Mouse (Mus musculus): Measurements from ENCODE around the gene Fam8a1. TPM values are rescaled to one million over a fixed set of nuclear protein-coding genes. Genes with fewer than 3 reads are reported as not detected.

The Fam8a1 gene
- polyA plus RNA-seq, 1 experiment from 2014 or later: 7.4 TPM

GRCm38 (mm10) chr13:46659211-46659610 is 10.1 kb upstream of the Fam8a1 start:
- H3K9ac ChIP-seq (ENCODE audit: low read length): no peak overlapping the region
- no peak overlapping the region for H3K27ac ChIP-seq (ENCODE audit: low read length)
- 88% methylated on average over 5 of the region's 5 CpGs for WGBS
- no peaks in the 10 kb centered on the region for H3K9me3 ChIP-seq (replicated peaks; ENCODE audit: control insufficient read depth, low read length)
- H3K36me3 ChIP-seq (ENCODE audit: control insufficient read depth, insufficient read depth, low read length): no peaks in the 10 kb centered on the region
- no peaks in the 10 kb centered on the region for H3K27me3 ChIP-seq (ENCODE audit: control insufficient read depth, insufficient read depth, low read length)
- no peaks in the 10 kb centered on the region for H3K4me1 ChIP-seq (ENCODE audit: control insufficient read depth, insufficient read depth, low read length)
- no peak overlapping the region for H3K4me3 ChIP-seq (replicated peaks; ENCODE audit: low read length)
- ATAC-seq (ENCODE audit: insufficient read depth, low FRiP score): no peak
- H3K4me2 ChIP-seq (ENCODE audit: low read depth, low read length): no peak overlapping the region

GRCm38 (mm10) chr13:46663461-46663964 is 5.8 kb upstream of the Fam8a1 start:
- ATAC-seq (ENCODE audit: insufficient read depth, low FRiP score): no peak

GRCm38 (mm10) chr13:46669620-46670271 is 424 bp downstream of the Fam8a1 start:
- Histone ChIP-seq H3K4me3 (replicated peaks; ENCODE audit: low read length) (peak overlapping the region; percentile 86), H3K9ac (ENCODE audit: low read length) (peak overlapping the region; percentile 94), H3K9me3 (replicated peaks; ENCODE audit: control insufficient read depth, low read length) (no peaks in the 10 kb centered on the region), H3K4me1 (ENCODE audit: control insufficient read depth, insufficient read depth, low read length) (peaks cover 5% of the 10 kb centered on the region; the same call in 1 of the 2 replicates), H3K4me2 (ENCODE audit: low read depth, low read length) (peak overlapping the region; percentile 83), H3K36me3 (ENCODE audit: control insufficient read depth, insufficient read depth, low read length) (0 out of 2 replicates have a peak, but pooled peaks cover 3% of the 10 kb centered on the region), H3K27ac (ENCODE audit: low read length) (peak overlapping the region; percentile 66), H3K27me3 (ENCODE audit: control insufficient read depth, insufficient read depth, low read length) (no peaks in the 10 kb centered on the region)
- ATAC-seq (ENCODE audit: insufficient read depth, low FRiP score): peak; percentile 65; the same call in 1 of the 2 replicates
- under 1% methylated on average over 77 of the region's 96 CpGs for WGBS

More at GRCm38 (mm10) chr13:46663461-46663964, 5.8 kb upstream of the Fam8a1 start:
- Histone ChIP-seq H3K4me2 (ENCODE audit: low read depth, low read length) (no peak overlapping the region), H3K9ac (ENCODE audit: low read length) (no peak overlapping the region), H3K36me3 (ENCODE audit: control insufficient read depth, insufficient read depth, low read length) (no peaks in the 10 kb centered on the region), H3K9me3 (replicated peaks; ENCODE audit: control insufficient read depth, low read length) (no peaks in the 10 kb centered on the region), H3K27me3 (ENCODE audit: control insufficient read depth, insufficient read depth, low read length) (no peaks in the 10 kb centered on the region), H3K4me1 (ENCODE audit: control insufficient read depth, insufficient read depth, low read length) (no peaks in the 10 kb centered on the region), H3K27ac (ENCODE audit: low read length) (no peak overlapping the region), H3K4me3 (replicated peaks; ENCODE audit: low read length) (no peak overlapping the region)
- WGBS: 37% methylated on average over 4 of the region's 4 CpGs

- Histone ChIP-seq H3K4me2 (ENCODE audit: low read depth, low read length) (peak overlapping the region; percentile 83), H3K27ac (ENCODE audit: low read length) (no peak overlapping the region), H3K36me3 (ENCODE audit: control insufficient read depth, insufficient read depth, low read length) (0 out of 2 replicates have a peak, but pooled peaks cover 3% of the 10 kb centered on the region), H3K27me3 (ENCODE audit: control insufficient read depth, insufficient read depth, low read length) (no peaks in the 10 kb centered on the region), H3K4me1 (ENCODE audit: control insufficient read depth, insufficient read depth, low read length) (peaks cover 5% of the 10 kb centered on the region; the same call in 1 of the 2 replicates), H3K4me3 (replicated peaks; ENCODE audit: low read length) (peak overlapping the region; percentile 86), H3K9ac (ENCODE audit: low read length) (peak overlapping the region; percentile 94), H3K9me3 (replicated peaks; ENCODE audit: control insufficient read depth, low read length) (no peaks in the 10 kb centered on the region)
- ATAC-seq (ENCODE audit: insufficient read depth, low FRiP score): no peak
- 59% methylated on average over 9 of the region's 9 CpGs for WGBS
Measured at GRCm38 (mm10) chr13:46670514-46670913, 1.2 kb downstream of the Fam8a1 start.

- Histone ChIP-seq H3K9ac (ENCODE audit: low read length) (no peak overlapping the region), H3K4me1 (ENCODE audit: control insufficient read depth, insufficient read depth, low read length) (peaks cover 5% of the 10 kb centered on the region; the same call in 1 of the 2 replicates), H3K27me3 (ENCODE audit: control insufficient read depth, insufficient read depth, low read length) (no peaks in the 10 kb centered on the region), H3K4me2 (ENCODE audit: low read depth, low read length) (no peak overlapping the region), H3K36me3 (ENCODE audit: control insufficient read depth, insufficient read depth, low read length) (peaks cover 3% of the 10 kb centered on the region; the same call in 1 of the 2 replicates), H3K4me3 (replicated peaks; ENCODE audit: low read length) (no peak overlapping the region), H3K27ac (ENCODE audit: low read length) (no peak overlapping the region), H3K9me3 (replicated peaks; ENCODE audit: control insufficient read depth, low read length) (no peaks in the 10 kb centered on the region)
- WGBS: 79% methylated on average over 2 of the region's 2 CpGs
- no peak for ATAC-seq (ENCODE audit: insufficient read depth, low FRiP score)
Measured at GRCm38 (mm10) chr13:46674601-46675000, 5.3 kb downstream of the Fam8a1 start.

- 82% methylated on average over 4 of the region's 4 CpGs for WGBS
- Histone ChIP-seq H3K27ac (ENCODE audit: low read length) (no peak overlapping the region), H3K9me3 (replicated peaks; ENCODE audit: control insufficient read depth, low read length) (no peaks in the 10 kb centered on the region), H3K4me2 (ENCODE audit: low read depth, low read length) (no peak overlapping the region), H3K9ac (ENCODE audit: low read length) (no peak overlapping the region), H3K4me3 (replicated peaks; ENCODE audit: low read length) (no peak overlapping the region), H3K4me1 (ENCODE audit: control insufficient read depth, insufficient read depth, low read length) (no peaks in the 10 kb centered on the region), H3K27me3 (ENCODE audit: control insufficient read depth, insufficient read depth, low read length) (no peaks in the 10 kb centered on the region), H3K36me3 (ENCODE audit: control insufficient read depth, insufficient read depth, low read length) (peaks cover 3% of the 10 kb centered on the region)
- no peak for ATAC-seq (ENCODE audit: insufficient read depth, low FRiP score)
Measured at GRCm38 (mm10) chr13:46677721-46678120, 8.4 kb downstream of the Fam8a1 start.

- Histone ChIP-seq H3K9me3 (replicated peaks; ENCODE audit: control insufficient read depth, low read length) (no peaks in the 10 kb centered on the region), H3K27me3 (ENCODE audit: control insufficient read depth, insufficient read depth, low read length) (no peaks in the 10 kb centered on the region), H3K4me3 (replicated peaks; ENCODE audit: low read length) (no peak overlapping the region), H3K4me2 (ENCODE audit: low read depth, low read length) (no peak overlapping the region), H3K9ac (ENCODE audit: low read length) (no peak overlapping the region), H3K4me1 (ENCODE audit: control insufficient read depth, insufficient read depth, low read length) (no peaks in the 10 kb centered on the region), H3K36me3 (ENCODE audit: control insufficient read depth, insufficient read depth, low read length) (peaks cover 4% of the 10 kb centered on the region), H3K27ac (ENCODE audit: low read length) (no peak overlapping the region)
- WGBS: 84% methylated on average over 2 of the region's 2 CpGs
- no peak for ATAC-seq (ENCODE audit: insufficient read depth, low FRiP score)
Measured at GRCm38 (mm10) chr13:46682921-46683320, 13.6 kb downstream of the Fam8a1 start.

GRCm38 (mm10) chr13:46683370-46683769 is 14.0 kb downstream of the Fam8a1 start:
- no peak overlapping the region for H3K27ac ChIP-seq (ENCODE audit: low read length)
- 65% methylated on average over 1 of the region's 1 CpGs for WGBS
- H3K9me3 ChIP-seq (replicated peaks; ENCODE audit: control insufficient read depth, low read length): no peaks in the 10 kb centered on the region
- no peak overlapping the region for H3K4me3 ChIP-seq (replicated peaks; ENCODE audit: low read length)
- ATAC-seq (ENCODE audit: insufficient read depth, low FRiP score): no peak
- no peak overlapping the region for H3K9ac ChIP-seq (ENCODE audit: low read length)
- no peak overlapping the region for H3K4me2 ChIP-seq (ENCODE audit: low read depth, low read length)
- H3K36me3 ChIP-seq (ENCODE audit: control insufficient read depth, insufficient read depth, low read length): peaks cover 4% of the 10 kb centered on the region
- no peaks in the 10 kb centered on the region for H3K4me1 ChIP-seq (ENCODE audit: control insufficient read depth, insufficient read depth, low read length)
- no peaks in the 10 kb centered on the region for H3K27me3 ChIP-seq (ENCODE audit: control insufficient read depth, insufficient read depth, low read length)

- H3K4me1 ChIP-seq (ENCODE audit: control insufficient read depth, insufficient read depth, low read length): no peaks in the 10 kb centered on the region
- no peak for ATAC-seq (ENCODE audit: insufficient read depth, low FRiP score)
- H3K9ac ChIP-seq (ENCODE audit: low read length): no peak overlapping the region
- peaks cover 10% of the 10 kb centered on the region; the same call in 1 of the 2 replicates for H3K36me3 ChIP-seq (ENCODE audit: control insufficient read depth, insufficient read depth, low read length)
- H3K9me3 ChIP-seq (replicated peaks; ENCODE audit: control insufficient read depth, low read length): no peaks in the 10 kb centered on the region
- H3K4me2 ChIP-seq (ENCODE audit: low read depth, low read length): no peak overlapping the region
- WGBS: 77% methylated on average over 4 of the region's 4 CpGs
- H3K27me3 ChIP-seq (ENCODE audit: control insufficient read depth, insufficient read depth, low read length): no peaks in the 10 kb centered on the region
- H3K27ac ChIP-seq (ENCODE audit: low read length): no peak overlapping the region
- no peak overlapping the region for H3K4me3 ChIP-seq (replicated peaks; ENCODE audit: low read length)
Measured at GRCm38 (mm10) chr13:46690559-46691241, 21.4 kb downstream of the Fam8a1 start.
